Mouse (Mus musculus): ENCODE results near the gene Musk. TPM values are rescaled to one million over a fixed set of nuclear protein-coding genes. Genes with fewer than 3 reads are reported as not detected.

The Musk gene
- polyA plus RNA-seq, 1 experiment from 2014 or later = 0.42 TPM

- H3K27ac ChIP-seq (replicated peaks) = no peak overlapping the region
- no peak for ATAC-seq (ENCODE audit: low FRiP score)
- 81% methylated on average over 9 of the region's 9 CpGs for WGBS
- H3K27me3 ChIP-seq (replicated peaks) = no peaks in the 10 kb centered on the region
- H3K9ac ChIP-seq (replicated peaks) = no peak overlapping the region
- no peak overlapping the region for H3K4me3 ChIP-seq (replicated peaks)
- H3K9me3 ChIP-seq (replicated peaks) = no peaks in the 10 kb centered on the region
- no peaks in the 10 kb centered on the region for H3K4me1 ChIP-seq
- no peaks in the 10 kb centered on the region for H3K36me3 ChIP-seq
- no peak overlapping the region for H3K4me2 ChIP-seq
These were observed 137.6 kb downstream of the Musk start for GRCm38 (mm10) chr4:58423276-58423930.

Other genes starting within 250 kb of the Musk start
- 0.90 and 1.7 TPM in 2 replicates for gene Svep1, start 79.1 kb upstream of the Musk start, polyA plus RNA-seq (2015; fragmentation: Nextera tagmentation; extraction: Ambion mirVana)

All from neural tube, embryonic 15.5 days (tissue).